Mouse (Mus musculus) kidney, embryonic 15.5 days (tissue): ENCODE results near the gene Snx29. TPM values are rescaled to one million over a fixed set of nuclear protein-coding genes. Genes with fewer than 3 reads are reported as not detected.

Source experiments
- ATAC-seq: fragments of 200-750 bp; cut with Nextera tagmentation; replicated peaks from 2 replicates; pipeline ENCODE4 v1.8.0; 2017; ENCODE audit warnings: moderate TSS enrichment; ENCODE audit not compliant: low FRiP score
- H3K27ac ChIP-seq: fragments of 300-500 bp; sonication (generic); 2 replicates; pipeline ENCODE4 v1.5.1; 2015; ENCODE audit warnings: mild to moderate bottlenecking, inconsistent platforms
- H3K27me3 ChIP-seq: fragments of 300-500 bp; sonication (generic); 2 replicates; pipeline ENCODE4 v1.6.1; 2015; ENCODE audit warnings: inconsistent platforms
- H3K36me3 ChIP-seq: fragments of 300-500 bp; sonication (generic); 2 replicates; pipeline ENCODE4 v1.6.1; 2015; ENCODE audit warnings: inconsistent platforms
- H3K4me1 ChIP-seq: fragments of 300-500 bp; sonication (generic); 2 replicates; pipeline ENCODE4 v1.6.1; 2015; ENCODE audit warnings: inconsistent platforms
- H3K4me2 ChIP-seq: fragments of 300-500 bp; sonication (generic); 2 replicates; pipeline ENCODE4 v1.6.1; 2015; ENCODE audit warnings: moderate library complexity, mild to moderate bottlenecking, inconsistent platforms
- H3K4me3 ChIP-seq: fragments of 300-500 bp; sonication (generic); replicated peaks from 2 replicates; pipeline ENCODE4 v1.5.1; 2015; ENCODE audit warnings: mild to moderate bottlenecking, inconsistent platforms
- H3K9ac ChIP-seq: fragments of 300-500 bp; sonication (generic); 2 replicates; pipeline ENCODE4 v1.6.1; 2015; ENCODE audit warnings: mild to moderate bottlenecking, inconsistent platforms
- H3K9me3 ChIP-seq: fragments of 300-500 bp; sonication (generic); replicated peaks from 2 replicates; pipeline ENCODE4 v1.6.1; 2016; ENCODE audit warnings: inconsistent platforms
- WGBS: fragments of 180-500 bp; shearing (Covaris S2); methylation state at CpG from one replicate; pipeline ENCODE4 v1.1.7; 2015; ENCODE audit warnings: mixed read lengths; 5-methylcytosine and 5-hydroxymethylcytosine counted together
- polyA plus RNA-seq: library from polyadenylated mRNA; unstranded; fragments of >200 nt; fragmentation: Nextera tagmentation; extraction: Ambion mirVana; gene quantifications from 2 replicates; pipeline ENCODE4 v1.2.1, GENCODE M21; 2015

Snx29 gene
- polyA plus RNA-seq, 1 experiment from 2014 or later = 19.8 TPM

- no peak overlapping the region for H3K9ac ChIP-seq
- no peaks in the 10 kb centered on the region for H3K9me3 ChIP-seq
- H3K4me3 ChIP-seq = no peak overlapping the region
- no peak overlapping the region for H3K4me2 ChIP-seq
- no peak for ATAC-seq
- no peaks in the 10 kb centered on the region for H3K27me3 ChIP-seq
- H3K36me3 ChIP-seq = no peaks in the 10 kb centered on the region
- no peak overlapping the region for H3K27ac ChIP-seq
- 63% methylated on average over 3 of the region's 3 CpGs for WGBS
- H3K4me1 ChIP-seq = 0 out of 2 replicates have a peak, but pooled peaks cover 8% of the 10 kb centered on the region
Measured at GRCm38 (mm10) chr16:11533441-11533840, 210.7 kb downstream of the Snx29 start.

GRCm38 (mm10) chr16:11537663-11538062 is 215.0 kb downstream of the Snx29 start:
- 0 out of 2 replicates have a peak, but pooled peaks cover 5% of the 10 kb centered on the region for H3K4me1 ChIP-seq
- ATAC-seq = no peak
- no peaks in the 10 kb centered on the region for H3K27me3 ChIP-seq
- 55% methylated on average over 5 of the region's 5 CpGs for WGBS
- no peaks in the 10 kb centered on the region for H3K9me3 ChIP-seq
- H3K9ac ChIP-seq = no peak overlapping the region
- no peak overlapping the region for H3K4me3 ChIP-seq
- no peaks in the 10 kb centered on the region for H3K36me3 ChIP-seq
- no peak overlapping the region for H3K27ac ChIP-seq
- no peak overlapping the region for H3K4me2 ChIP-seq

- Histone ChIP-seq H3K36me3 (no peaks in the 10 kb centered on the region), H3K27ac (0 out of 2 replicates have a peak overlapping the region, but pooled peaks have one; percentile 41), H3K4me2 (no peak overlapping the region), H3K9me3 (no peaks in the 10 kb centered on the region), H3K4me3 (no peak overlapping the region), H3K4me1 (0 out of 2 replicates have a peak, but pooled peaks cover 3% of the 10 kb centered on the region), H3K9ac (no peak overlapping the region), H3K27me3 (no peaks in the 10 kb centered on the region)
- 32% methylated on average over 3 of the region's 3 CpGs for WGBS
- ATAC-seq = no peak
Measured at GRCm38 (mm10) chr16:11538191-11538590, 215.5 kb downstream of the Snx29 start.

- H3K27me3 ChIP-seq = no peaks in the 10 kb centered on the region
- H3K4me2 ChIP-seq = no peak overlapping the region
- no peak for ATAC-seq
- no peaks in the 10 kb centered on the region for H3K9me3 ChIP-seq
- H3K4me3 ChIP-seq = no peak overlapping the region
- no peak overlapping the region for H3K27ac ChIP-seq
- H3K36me3 ChIP-seq = no peaks in the 10 kb centered on the region
- no peak overlapping the region for H3K9ac ChIP-seq
- H3K4me1 ChIP-seq = 0 out of 2 replicates have a peak, but pooled peaks cover 3% of the 10 kb centered on the region
Measured at GRCm38 (mm10) chr16:11540961-11541360, 218.3 kb downstream of the Snx29 start.

GRCm38 (mm10) chr16:11541769-11542168 is 219.1 kb downstream of the Snx29 start:
- Histone ChIP-seq H3K4me2 (no peak overlapping the region), H3K27me3 (no peaks in the 10 kb centered on the region), H3K27ac (no peak overlapping the region), H3K9ac (no peak overlapping the region), H3K9me3 (no peaks in the 10 kb centered on the region), H3K4me1 (0 out of 2 replicates have a peak, but pooled peaks cover 3% of the 10 kb centered on the region), H3K36me3 (no peaks in the 10 kb centered on the region), H3K4me3 (no peak overlapping the region)
- 95% methylated on average over 7 of the region's 7 CpGs for WGBS
- ATAC-seq = no peak

GRCm38 (mm10) chr16:11550043-11550725 is 227.5 kb downstream of the Snx29 start:
- ATAC-seq = no peak
- WGBS = 77% methylated on average over 8 of the region's 8 CpGs

GRCm38 (mm10) chr16:11561714-11562113 is 239.0 kb downstream of the Snx29 start:
- ATAC-seq = no peak

More at GRCm38 (mm10) chr16:11550043-11550725, 227.5 kb downstream of the Snx29 start:
- Histone ChIP-seq H3K4me2 (no peak overlapping the region), H3K4me3 (no peak overlapping the region), H3K4me1 (no peaks in the 10 kb centered on the region), H3K36me3 (no peaks in the 10 kb centered on the region), H3K9ac (no peak overlapping the region), H3K27me3 (no peaks in the 10 kb centered on the region), H3K27ac (no peak overlapping the region), H3K9me3 (no peaks in the 10 kb centered on the region)

GRCm38 (mm10) chr16:11563846-11564245 is 241.1 kb downstream of the Snx29 start:
- H3K4me2 ChIP-seq = no peak overlapping the region
- H3K36me3 ChIP-seq = no peaks in the 10 kb centered on the region
- no peak overlapping the region for H3K4me3 ChIP-seq
- no peak overlapping the region for H3K27ac ChIP-seq
- H3K4me1 ChIP-seq = no peaks in the 10 kb centered on the region
- no peaks in the 10 kb centered on the region for H3K27me3 ChIP-seq
- ATAC-seq = no peak
- H3K9ac ChIP-seq = no peak overlapping the region
- no peaks in the 10 kb centered on the region for H3K9me3 ChIP-seq
- WGBS = 57% methylated on average over 4 of the region's 4 CpGs

More at GRCm38 (mm10) chr16:11561714-11562113, 239.0 kb downstream of the Snx29 start:
- Histone ChIP-seq H3K4me3 (no peak overlapping the region), H3K4me1 (no peaks in the 10 kb centered on the region), H3K9ac (no peak overlapping the region), H3K27ac (no peak overlapping the region), H3K9me3 (no peaks in the 10 kb centered on the region), H3K4me2 (no peak overlapping the region), H3K27me3 (no peaks in the 10 kb centered on the region), H3K36me3 (no peaks in the 10 kb centered on the region)
- WGBS = 85% methylated on average over 2 of the region's 2 CpGs

- no peak overlapping the region for H3K4me3 ChIP-seq
- H3K4me2 ChIP-seq = no peak overlapping the region
- H3K9ac ChIP-seq = no peak overlapping the region
- no peaks in the 10 kb centered on the region for H3K9me3 ChIP-seq
- 66% methylated on average over 11 of the region's 11 CpGs for WGBS
- H3K27me3 ChIP-seq = no peaks in the 10 kb centered on the region
- H3K4me1 ChIP-seq = no peaks in the 10 kb centered on the region
- H3K27ac ChIP-seq = peak overlapping the region; percentile 1; the same call in 1 of the 2 replicates
- H3K36me3 ChIP-seq = no peaks in the 10 kb centered on the region
- no peak for ATAC-seq
Measured at GRCm38 (mm10) chr16:11565126-11565525, 242.4 kb downstream of the Snx29 start.

- no peaks in the 10 kb centered on the region for H3K4me1 ChIP-seq
- H3K4me2 ChIP-seq = no peak overlapping the region
- ATAC-seq = no peak
- no peak overlapping the region for H3K4me3 ChIP-seq
- WGBS = 78% methylated on average over 3 of the region's 3 CpGs
- H3K9ac ChIP-seq = no peak overlapping the region
- no peak overlapping the region for H3K27ac ChIP-seq
- H3K9me3 ChIP-seq = no peaks in the 10 kb centered on the region
- H3K27me3 ChIP-seq = no peaks in the 10 kb centered on the region
- H3K36me3 ChIP-seq = peaks cover 9% of the 10 kb centered on the region; the same call in 1 of the 2 replicates
Measured at GRCm38 (mm10) chr16:11567594-11567993, 244.9 kb downstream of the Snx29 start.

GRCm38 (mm10) chr16:11568095-11568494 is 245.4 kb downstream of the Snx29 start:
- 62% methylated on average over 4 of the region's 4 CpGs for WGBS
- Histone ChIP-seq H3K9ac (no peak overlapping the region), H3K4me2 (no peak overlapping the region), H3K4me1 (no peaks in the 10 kb centered on the region), H3K36me3 (peaks cover 9% of the 10 kb centered on the region; the same call in 1 of the 2 replicates), H3K27ac (no peak overlapping the region), H3K27me3 (no peaks in the 10 kb centered on the region), H3K9me3 (no peaks in the 10 kb centered on the region), H3K4me3 (no peak overlapping the region)
- no peak for ATAC-seq

- Histone ChIP-seq H3K9me3 (no peaks in the 10 kb centered on the region), H3K27ac (no peak overlapping the region), H3K4me2 (no peak overlapping the region), H3K4me3 (no peak overlapping the region), H3K4me1 (no peaks in the 10 kb centered on the region), H3K27me3 (no peaks in the 10 kb centered on the region), H3K9ac (no peak overlapping the region), H3K36me3 (peaks cover 9% of the 10 kb centered on the region; the same call in 1 of the 2 replicates)
- no peak for ATAC-seq
Measured at GRCm38 (mm10) chr16:11568601-11569000, 245.9 kb downstream of the Snx29 start.
